Mouse (Mus musculus) spleen, adult 2 months (tissue): ENCODE data around the gene 4931414P19Rik.

Source experiments
- CTCF ChIP-seq: fragments of 200-500 bp; IDR thresholded peaks from 2 replicates; pipeline ENCODE4 v1.5.1; 2011; ENCODE audit warnings: mild to moderate bottlenecking, inconsistent platforms; ENCODE audit not compliant: insufficient read depth, insufficient read length, insufficient replicate concordance; ENCODE audit errors: extremely low read depth
- POLR2A ChIP-seq: fragments of 200-500 bp; IDR thresholded peaks from 2 replicates; pipeline ENCODE4 v1.6.1; 2011; ENCODE audit warnings: low read depth, low read length, inconsistent platforms

DNA sequence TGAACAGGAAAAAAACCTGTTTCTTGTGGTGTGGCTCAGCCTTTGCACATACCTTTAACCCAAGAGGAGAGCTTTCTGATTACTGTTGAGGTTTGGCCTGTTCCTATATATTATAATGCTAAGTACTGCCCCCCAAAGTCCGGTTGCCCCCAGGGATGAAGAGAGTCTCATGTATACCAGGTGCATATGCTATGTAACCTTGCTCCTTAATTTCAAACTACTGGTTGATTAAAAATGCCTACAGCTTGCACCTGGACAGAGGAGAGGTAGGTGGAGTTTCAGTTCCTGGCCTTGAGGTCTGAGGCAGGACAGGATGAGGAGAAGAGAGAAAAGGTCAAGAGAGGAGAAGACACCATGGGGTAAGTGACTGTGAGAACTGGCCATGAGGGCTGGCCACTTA is 15.3 kb upstream of the 4931414P19Rik start, which contains the start of gene Psmb11:
- TF ChIP-seq CTCF (no peak), POLR2A (no peak)
